Comparison of ENCODE assay signal across 26 mouse cellular contexts in genomic region chr16:8842962-8843361, GRCm38 (mm10). TPM values are rescaled to one million over a fixed set of nuclear protein-coding genes. Genes with fewer than 3 reads are reported as not detected.
A peak's percentile ranks its signal among the peaks of the same experiment; 100 is the strongest.
DNase-seq lines count a peak whose midpoint lies in the region; ATAC-seq and TF ChIP-seq lines count a peak whose summit lies in the region.
"Had no signal": no experiment of that assay in that cellular context is flagged by ENCODE, and none has a peak within 500 bp of the region (broad histone marks: within the 10 kb centered on the region; RNA-seq: fewer than 3 reads in every experiment).

No protein-coding gene starts in this region.

- no peak for TF ChIP-seq RAD21 in CH12.LX (IDR thresholded peaks at IDR 0.05; ENCODE audit: low read depth, low read length)

- H3K4me2 ChIP-seq in CH12.LX (ENCODE audit: insufficient read depth, low read depth, poor library complexity, severe bottlenecking) = no peak overlapping the region
- H3K4me2 ChIP-seq: embryonic facial prominence, embryonic 12.5 days; embryonic facial prominence, embryonic 15.5 days; heart, embryonic 12.5 days; heart, embryonic 15.5 days; hindbrain, embryonic 14.5 days; intestine, embryonic 15.5 days had no signal

- H3K36me3 ChIP-seq in CH12.LX (replicated peaks in 1 of 2; ENCODE audit: control insufficient read depth in 1 of 2, insufficient read depth in 1 of 2, low read length in 1 of 2) = peaks cover 38 to 83% of the 10 kb centered on the region in 2 experiments
- peaks cover 61% of the 10 kb centered on the region for H3K36me3 ChIP-seq in thymus, adult 2 months (ENCODE audit: control insufficient read depth, insufficient read depth, low read length)

- H3K4me3 ChIP-seq in CH12.LX (replicated peaks in 1 of 3; ENCODE audit: low read depth in 2 of 3, low read length in 2 of 3, poor library complexity in 1 of 3) = no peak overlapping the region
- no peak overlapping the region for H3K4me3 ChIP-seq in thymus, adult 2 months (ENCODE audit: control insufficient read depth, insufficient read depth, low read length)
- H3K4me3 ChIP-seq: embryonic facial prominence, embryonic 12.5 days; embryonic facial prominence, embryonic 15.5 days; heart, embryonic 12.5 days; heart, embryonic 15.5 days; hindbrain, embryonic 10.5 days; intestine, embryonic 15.5 days had no signal

- H3K27ac ChIP-seq in CH12.LX (ENCODE audit: insufficient read depth, low read depth) = no peak overlapping the region
- H3K27ac ChIP-seq in thymus, adult 2 months (ENCODE audit: control insufficient read depth, insufficient read depth, low read length) = no peak overlapping the region
- H3K27ac ChIP-seq: embryonic facial prominence, embryonic 12.5 days; embryonic facial prominence, embryonic 15.5 days; heart, embryonic 15.5 days; hindbrain, embryonic 10.5 days; hindbrain, embryonic 14.5 days; hindbrain, postnatal 0 days; intestine, embryonic 15.5 days had no signal

- peaks cover 2 to 61% of the 10 kb centered on the region in 2 experiments; a peak in 3 of 4 replicates for H3K4me1 ChIP-seq in CH12.LX (ENCODE audit: control insufficient read depth in 1 of 2, insufficient read depth in 2 of 2)
- H3K4me1 ChIP-seq in thymus, adult 2 months (replicated peaks; ENCODE audit: control insufficient read depth, insufficient read depth, low read length) = 0 out of 2 replicates have a peak, but pooled peaks cover 2% of the 10 kb centered on the region
- H3K4me1 ChIP-seq: embryonic facial prominence, embryonic 12.5 days; embryonic facial prominence, embryonic 15.5 days; hindbrain, embryonic 10.5 days; intestine, embryonic 15.5 days had no signal

- peaks cover 65% of the 10 kb centered on the region for H3K79me2 ChIP-seq in CH12.LX (replicated peaks; ENCODE audit: control insufficient read depth, extremely low read depth, insufficient read depth, poor library complexity, severe bottlenecking)

- H3K9ac ChIP-seq in CH12.LX (ENCODE audit: insufficient read depth, low read depth) = no peak overlapping the region
- H3K9ac ChIP-seq: embryonic facial prominence, embryonic 12.5 days; embryonic facial prominence, embryonic 15.5 days; forebrain, postnatal 0 days; heart, embryonic 12.5 days; heart, embryonic 15.5 days; hindbrain, embryonic 14.5 days; intestine, embryonic 15.5 days had no signal

- H3K9me3 ChIP-seq in CH12.LX (replicated peaks; ENCODE audit: low read length) = no peaks in the 10 kb centered on the region
- H3K9me3 ChIP-seq: embryonic facial prominence, embryonic 12.5 days; embryonic facial prominence, embryonic 15.5 days; heart, embryonic 12.5 days; heart, embryonic 15.5 days; hindbrain, embryonic 10.5 days; intestine, embryonic 15.5 days had no signal

- no peak for TF ChIP-seq POLR2A in CH12.LX (IDR thresholded peaks at IDR 0.05; ENCODE audit: low read depth, low read length)
- no peak for TF ChIP-seq POLR2A in thymus, adult 2 months (IDR thresholded peaks at IDR 0.05; ENCODE audit: control insufficient read depth, extremely low read depth, insufficient read depth, low read length, poor library complexity)

- dilution Hi-C loops in CH12.LX (cut with MboI; ENCODE audit: extremely low pct_ligation_motif_present, extremely low pct_unique_long_range_greater_than_20kb, low sequenced_read_pairs) = no loop called here

- WGBS in thymus, adult 2 months = 81% methylated on average over 10 of the region's 10 CpGs

- TF ChIP-seq CTCF in CH12.LX (conservative IDR thresholded peaks at IDR 0.05 in 1 of 2, IDR thresholded peaks at IDR 0.05 in 1 of 2; ENCODE audit: low read depth in 2 of 2, low read length in 2 of 2) = no peak
- no peak for TF ChIP-seq CTCF in thymus, adult 2 months (IDR thresholded peaks at IDR 0.05; ENCODE audit: borderline replicate concordance, control insufficient read depth, extremely low read depth, insufficient read depth, low read length, poor library complexity)

- in situ Hi-C loops in CH12.LX (cut with MboI; ENCODE audit: low pct_ligation_motif_present, low pct_unique_long_range_greater_than_20kb, low sequenced_read_pairs) = no loop called here

- no peak for ATAC-seq in megakaryocyte-erythroid progenitor cell, adult 5-6 weeks (replicated peaks; ENCODE audit: low FRiP score, low TSS enrichment, poor library complexity, severe bottlenecking)
- ATAC-seq: forebrain, embryonic 14.5 days; forebrain, postnatal 0 days; hindbrain, postnatal 0 days; intestine, embryonic 15.5 days had no signal

- DNase-seq in 416B (ENCODE audit: low read depth) = peak; percentile 35
- DNase-seq in CD4-positive helper T cell, adult 2 months (ENCODE audit: low read depth, low spot score) = peak; percentile 44
- no peak for DNase-seq in CH12.LX (ENCODE audit: extremely low read depth)
- peak; percentile 55 for DNase-seq in induced T-regulatory cell, adult 2 months (ENCODE audit: low read depth)
- no peak for DNase-seq in urinary bladder, postnatal 10 days (ENCODE audit: low spot score)
- no peak for DNase-seq in thymus, adult 2 months
- DNase-seq: adrenal gland, adult 8-10 months; adrenal gland, postnatal 25 days; cerebellum, adult 11-12 months; cerebellum, adult 8-10 months; cerebellum, postnatal 10 days; forebrain, postnatal 0 days; gastrocnemius, postnatal 36 days; heart, postnatal 10 days; heart, postnatal 36 days; kidney, adult 8-10 months had no signal

- TF ChIP-seq EP300 in CH12.LX (IDR thresholded peaks at IDR 0.05; ENCODE audit: low read length) = 0 out of 2 replicates have a peak, but pooled peaks have one; percentile 15

- H3K27me3 ChIP-seq in CH12.LX (replicated peaks) = no peaks in the 10 kb centered on the region
- no peaks in the 10 kb centered on the region for H3K27me3 ChIP-seq in thymus, adult 2 months (ENCODE audit: control insufficient read depth, insufficient read depth, low read length)
- H3K27me3 ChIP-seq: embryonic facial prominence, embryonic 12.5 days; embryonic facial prominence, embryonic 15.5 days; heart, embryonic 12.5 days; heart, embryonic 15.5 days; intestine, embryonic 15.5 days had no signal

TF ChIP-seq in CH12.LX, 34 proteins besides CTCF, POLR2A, EP300 and RAD21:
- peak; percentile 45; the same call in 1 of the 2 replicates for TF ChIP-seq POLR2AphosphoS2 (IDR thresholded peaks at IDR 0.05; ENCODE audit: low read depth, low read length)
- TF ChIP-seq ZMIZ1 (IDR thresholded peaks at IDR 0.05; ENCODE audit: low read depth, low read length) = no peak
TF ChIP-seq in CH12.LX: peak in this region for 1.

RNA-seq across cellular contexts. Expression of gene 1810013L24Rik, which starts 13.1 kb away (rescaled TPM):
- total RNA-seq in CH12.LX (2012; rRNA removed) (27.1 and 30.7 TPM in 2 replicates), CH12.LX (2014; rRNA removed) (30.0 and 32.8 TPM in 2 replicates)
- 44.2 and 47.7 TPM in 2 replicates for polyA plus RNA-seq in CH12.LX (2012; ENCODE audit: insufficient read length, low read depth)
- total RNA-seq in megakaryocyte-erythroid progenitor cell, adult 5-6 weeks (2014; fragmentation: Nextera tagmentation) = 45.2 and 52.0 TPM in 2 replicates
- total RNA-seq in megakaryocyte-erythroid progenitor cell, adult 5-6 weeks (2017) = 45.7 and 54.5 TPM in 2 replicates
- polyA plus RNA-seq in thymus, adult 2 months (2012; rRNA removed) = 28.4 and 29.5 TPM in 2 replicates

RNA-seq across cellular contexts. Expression of gene Usp7, which starts 50.9 kb away (rescaled TPM):
- 113 and 140 TPM in 2 replicates for total RNA-seq in CH12.LX (2012; rRNA removed)
- total RNA-seq in CH12.LX (2014; rRNA removed) = 143 and 169 TPM in 2 replicates
- polyA plus RNA-seq in CH12.LX (2012; ENCODE audit: insufficient read length, low read depth) = 156 and 169 TPM in 2 replicates
- 196 and 235 TPM in 2 replicates for total RNA-seq in megakaryocyte-erythroid progenitor cell, adult 5-6 weeks (2014; fragmentation: Nextera tagmentation)
- 202 and 222 TPM in 2 replicates for total RNA-seq in megakaryocyte-erythroid progenitor cell, adult 5-6 weeks (2017)
- 81.7 and 94.8 TPM in 2 replicates for polyA plus RNA-seq in thymus, adult 2 months (2012; rRNA removed)

Comparison
In these comparisons a context has a peak if more than half of its experiments do, and no peak if none do; other contexts are left out.
1. DNase-seq: peak in 416B (single experiment), CD4-positive helper T cell, adult 2 months (single experiment) and induced T-regulatory cell, adult 2 months (single experiment); none in CH12.LX (single experiment), urinary bladder, postnatal 10 days (single experiment) and thymus, adult 2 months (single experiment).